Mouse (Mus musculus): ENCODE measurements at regions not wholly inside any gene's neighbourhood (a gene's known extent, or its start where the extent isn't known, plus 50 kb on each side); places are given as distances from the start of the nearest gene placed in this dataset.

DNA sequence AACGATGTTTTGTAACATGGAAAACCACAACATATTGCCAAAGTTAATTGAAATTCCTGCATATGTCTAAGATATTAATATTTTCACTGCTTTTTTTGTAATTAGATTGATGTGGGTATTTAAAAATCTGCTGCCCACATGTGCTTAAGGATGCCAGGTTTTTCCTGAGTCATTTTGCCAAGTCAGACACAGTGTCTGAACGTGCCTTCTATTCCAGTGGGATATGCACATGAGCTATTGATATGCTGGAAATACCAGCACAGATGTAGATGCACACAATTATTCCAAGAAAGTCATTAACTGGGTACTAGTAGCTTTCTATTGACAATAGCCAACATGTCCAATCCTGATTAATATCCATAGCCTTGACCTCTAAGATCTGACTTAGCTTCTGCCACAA, 315.7 kb downstream of the Chl1 start:
- TF ChIP-seq POLR2A (IDR thresholded peaks at IDR 0.05; ENCODE audit: extremely low read depth, insufficient read depth, low read length): no peak
- no peak for TF ChIP-seq CTCF (IDR thresholded peaks at IDR 0.05; ENCODE audit: low read depth, low read length)
